Mouse (Mus musculus): ENCODE data around the gene Nbeal1.

The Nbeal1 gene

DNA sequence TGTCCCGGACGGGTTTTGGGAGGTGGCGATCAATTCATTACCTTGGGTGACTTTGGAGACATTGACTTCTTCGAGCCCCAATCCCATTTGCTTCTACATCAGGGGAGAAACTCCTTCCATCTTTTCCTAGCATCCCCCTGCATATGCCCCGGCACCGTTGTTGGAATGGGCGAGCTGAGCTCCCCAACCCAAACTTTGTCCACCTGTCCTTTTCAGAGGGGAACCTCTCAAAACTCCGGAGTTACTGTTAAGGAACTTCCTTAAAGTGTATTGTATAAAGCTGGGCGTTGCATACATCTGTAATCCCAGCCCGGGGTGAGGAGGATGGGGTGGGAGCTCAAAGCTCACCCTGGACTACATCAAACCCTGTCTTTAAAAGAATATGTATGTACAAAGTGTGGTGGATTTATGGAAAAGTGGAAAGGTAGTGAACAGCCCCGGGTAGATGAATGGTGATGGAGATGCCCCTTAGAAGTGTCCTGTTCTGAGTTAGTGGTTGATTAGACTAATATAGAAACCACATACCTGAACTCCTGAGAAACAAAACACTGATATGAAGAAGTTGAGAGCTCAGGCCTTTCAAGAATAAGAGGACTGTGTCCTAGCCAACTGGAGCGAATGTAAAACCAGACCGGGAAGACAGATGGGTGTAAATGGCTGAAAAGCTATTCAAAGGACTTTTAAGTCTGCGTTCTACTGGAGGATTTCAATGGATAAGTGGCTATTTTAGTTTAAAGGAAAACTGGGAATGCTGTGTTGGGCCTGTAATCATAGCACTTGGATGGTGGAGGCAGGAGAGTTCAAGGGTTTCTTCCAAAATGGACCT is 163.4 kb downstream of the Nbeal1 start:
- no peak for DNase-seq (ENCODE audit: low spot score)

GRCm38 (mm10) chr1:60344670-60345069 is 164.3 kb downstream of the Nbeal1 start:
- DNase-seq (ENCODE audit: low spot score): no peak

GRCm38 (mm10) chr1:60345712-60346111 is 165.3 kb downstream of the Nbeal1 start:
- DNase-seq (ENCODE audit: low spot score): no peak

DNA sequence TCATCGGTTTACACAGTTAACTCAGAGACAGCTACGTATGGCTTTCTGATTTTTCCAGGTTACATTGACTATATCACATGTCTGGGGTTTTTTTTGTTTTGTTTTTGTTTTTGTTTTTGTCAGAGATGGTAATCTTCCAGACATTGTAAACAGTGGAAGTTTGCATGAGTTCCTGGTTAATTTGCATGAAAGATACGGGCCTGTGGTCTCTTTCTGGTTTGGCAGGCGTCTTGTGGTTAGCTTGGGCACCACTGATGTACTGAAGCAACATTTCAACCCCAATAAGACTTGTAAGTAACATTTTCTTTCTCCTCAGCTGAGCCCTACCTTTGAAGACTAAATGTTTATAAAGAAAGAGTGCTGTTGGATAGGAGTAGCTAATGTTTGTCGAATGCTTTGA is 172.4 kb downstream of the Nbeal1 start:
- DNase-seq (ENCODE audit: low spot score): no peak

DNA sequence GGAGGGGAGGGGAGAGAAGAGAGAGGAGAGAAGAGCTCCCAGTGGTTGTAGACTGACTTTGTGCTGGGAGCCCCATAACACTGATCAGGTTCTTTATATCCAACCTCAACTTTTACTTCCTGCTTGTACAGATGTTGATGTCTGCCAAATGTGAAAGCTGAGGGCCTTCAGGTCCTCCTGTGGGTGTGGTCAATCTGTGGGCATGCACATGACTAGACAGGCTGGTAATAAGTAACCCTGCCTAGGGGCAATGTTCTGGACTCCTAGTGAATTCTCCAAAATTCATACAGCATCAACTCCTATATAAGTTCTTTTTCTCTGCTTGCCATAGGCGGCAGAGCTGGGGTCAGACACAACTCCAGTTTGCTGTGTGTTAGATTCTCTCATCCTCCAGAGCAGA is 181.2 kb downstream of the Nbeal1 start:
- DNase-seq (ENCODE audit: low spot score): no peak

DNA sequence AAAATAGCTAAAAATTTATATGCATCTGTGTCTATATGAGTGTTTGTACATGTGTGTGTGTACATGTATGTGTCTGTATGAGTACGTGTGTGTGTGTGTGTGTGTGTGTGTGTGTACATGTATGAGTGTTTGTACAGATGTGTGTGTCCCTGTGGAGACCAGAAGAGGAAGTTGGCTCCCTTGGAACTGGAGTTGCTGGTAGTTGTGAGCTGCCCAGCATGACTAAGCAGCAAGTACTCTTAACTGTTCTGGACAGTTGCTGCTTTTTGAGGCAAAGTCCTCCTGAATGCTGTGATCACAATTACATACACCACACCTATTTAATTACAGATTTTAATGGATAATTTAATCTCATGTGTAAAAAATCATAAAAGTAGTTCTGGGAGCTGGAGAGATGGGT is 196.2 kb downstream of the Nbeal1 start:
- no peak for DNase-seq (ENCODE audit: low spot score)

DNA sequence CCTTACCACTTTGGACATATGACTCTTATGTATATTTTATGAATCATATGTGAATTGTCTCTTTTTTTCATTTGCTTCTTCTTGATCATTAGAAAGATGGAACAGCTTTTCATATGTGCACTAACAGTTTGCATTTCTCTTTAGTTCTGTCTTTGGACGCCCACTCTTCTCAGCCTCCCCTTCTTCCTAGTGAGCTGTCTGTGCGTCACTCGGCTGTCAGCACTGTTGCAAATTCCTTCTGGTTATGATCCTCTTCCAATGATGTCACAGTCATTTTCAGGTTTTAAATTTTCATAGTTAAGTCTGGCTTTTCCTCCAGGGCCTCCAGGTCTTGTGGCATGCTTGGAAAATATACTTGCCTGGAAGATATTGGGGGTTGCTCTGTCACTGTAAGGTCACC is 201.5 kb downstream of the Nbeal1 start:
- DNase-seq (ENCODE audit: low spot score): no peak

All from urinary bladder, postnatal 25 days (tissue).